Mouse (Mus musculus): Measurements from ENCODE around the gene Nck1.

The Nck1 gene

DNA sequence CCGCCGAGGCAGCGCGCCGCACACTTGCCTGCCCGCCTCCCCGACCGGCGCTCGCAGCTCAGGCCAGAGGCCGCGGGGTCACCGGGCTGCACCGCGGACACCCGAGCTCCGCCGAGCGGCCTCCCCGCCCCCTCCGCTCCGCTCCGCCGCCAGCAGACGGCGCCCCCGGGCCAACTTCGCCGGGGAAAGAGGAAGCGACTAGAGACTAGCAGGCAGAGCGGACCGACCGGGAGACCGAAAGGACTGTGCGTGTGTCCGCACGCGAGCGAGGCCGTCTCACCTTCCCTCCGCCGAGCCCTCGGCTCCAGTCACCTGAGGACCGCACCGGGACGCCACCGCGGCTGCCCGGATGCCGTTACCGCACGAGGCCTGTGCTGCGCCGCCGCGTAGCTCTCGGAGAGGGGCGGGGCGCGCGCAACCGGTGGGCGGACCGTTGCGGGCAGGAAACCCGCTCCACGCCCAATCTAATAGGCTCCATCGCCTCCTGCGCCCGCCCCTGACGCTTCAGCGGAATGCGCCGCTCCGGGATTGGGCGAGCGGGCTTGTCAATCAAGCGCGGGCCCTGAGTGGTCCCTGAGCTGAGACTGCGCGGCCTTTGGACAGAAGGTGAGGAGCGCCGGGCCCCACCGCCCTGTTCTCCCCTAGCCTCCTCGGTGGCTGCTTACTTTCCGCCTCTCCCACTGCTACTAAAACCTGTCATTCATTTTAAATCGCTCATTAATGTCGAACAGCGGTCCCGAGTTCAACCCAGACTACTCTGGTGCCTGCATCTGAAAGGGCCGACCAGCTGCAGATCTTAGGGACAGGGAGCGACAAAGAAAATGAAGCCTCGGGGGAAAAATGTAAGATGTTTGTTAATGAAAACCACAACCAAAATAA, at the start of gene Nck1:
Gene Nck1, minus strand, starts transcription at position 420 of the 879 bp plus-strand sequence.
- DNase-seq = peak; percentile 99

GRCm38 (mm10) chr9:100590462-100590861, 44.5 kb upstream of the Nck1 start:
- no peak for DNase-seq

DNA sequence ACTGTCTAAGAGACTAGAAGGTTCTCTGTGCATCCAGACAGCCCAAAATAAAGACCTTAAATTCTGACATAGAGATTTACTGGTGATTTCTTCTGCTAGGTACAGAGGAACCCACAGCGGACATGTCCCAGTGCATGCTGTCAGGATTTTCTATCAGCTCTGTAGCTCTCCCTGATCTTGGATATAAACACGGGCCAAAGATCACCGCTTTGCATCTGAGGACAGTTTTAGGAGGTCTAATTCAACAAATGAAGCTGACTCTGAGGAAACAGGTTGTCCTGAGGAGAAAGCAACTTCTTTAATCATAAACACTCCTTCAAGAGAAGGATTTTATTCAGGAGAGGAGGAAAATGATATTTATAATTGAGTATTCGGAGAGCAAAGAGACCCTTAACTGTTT, 38.1 kb upstream of the Nck1 start:
- DNase-seq = no peak

GRCm38 (mm10) chr9:100582883-100583575, 37.1 kb upstream of the Nck1 start:
- DNase-seq = peak; percentile 69

GRCm38 (mm10) chr9:100581543-100582492, 35.9 kb upstream of the Nck1 start:
- peak; percentile 81 for DNase-seq

DNA sequence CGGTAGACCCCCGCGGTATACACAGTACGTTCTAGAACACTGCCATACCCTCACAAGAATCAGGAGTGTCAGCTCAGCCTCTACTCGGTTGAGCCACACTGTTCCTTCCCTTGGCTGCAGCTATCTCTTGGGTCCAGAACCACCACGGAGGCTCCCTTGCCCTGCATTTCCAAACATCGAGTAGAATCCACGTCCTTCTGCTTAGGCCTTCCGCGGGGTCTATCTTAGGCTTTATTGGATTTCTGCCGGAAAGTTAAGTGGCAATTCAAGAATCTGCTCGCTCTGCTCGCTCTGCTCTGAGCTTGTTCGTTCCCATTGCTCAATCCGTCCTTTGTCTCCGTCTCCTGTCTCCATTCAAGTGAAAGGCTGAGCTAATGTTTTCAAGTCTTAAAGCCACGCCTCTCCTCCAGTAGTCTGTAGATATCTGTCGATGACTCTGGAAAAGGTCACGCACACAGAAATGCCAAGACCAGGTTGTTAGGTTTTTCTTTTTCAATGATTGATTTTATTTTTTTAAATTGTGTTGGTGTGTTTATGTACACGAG, 34.3 kb upstream of the Nck1 start:
- DNase-seq = no peak

GRCm38 (mm10) chr9:100573942-100574341, 28.0 kb upstream of the Nck1 start:
- DNase-seq = no peak

DNA sequence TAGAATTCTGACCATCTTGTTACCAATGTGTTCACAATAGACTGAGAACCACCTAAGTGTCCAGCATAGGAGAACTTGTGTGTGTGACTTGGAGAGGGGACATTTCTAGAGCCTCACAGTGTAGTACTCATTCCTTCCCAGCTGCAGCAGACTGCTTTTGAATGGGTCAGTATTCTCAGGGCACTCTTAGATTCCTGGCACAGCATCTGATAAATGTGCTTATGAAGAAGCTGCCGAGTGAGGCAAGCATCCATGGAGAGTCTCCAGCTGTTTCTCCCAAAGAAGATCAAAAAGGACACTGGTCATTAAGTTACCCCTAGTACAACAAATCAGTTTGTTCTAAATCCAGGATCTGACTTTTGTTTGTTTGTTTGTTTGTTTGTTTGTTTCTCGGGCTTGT, 27.4 kb upstream of the Nck1 start:
- no peak for DNase-seq

- DNase-seq = no peak
Measured at GRCm38 (mm10) chr9:100571511-100571910, 25.6 kb upstream of the Nck1 start.

GRCm38 (mm10) chr9:100570626-100571233, 24.8 kb upstream of the Nck1 start, which contains the start of gene Slc35g2:
TSS of gene Slc35g2 (minus strand) at chr9:100571090.
- DNase-seq = peak; percentile 37

GRCm38 (mm10) chr9:100569798-100570625, 24.1 kb upstream of the Nck1 start:
- DNase-seq = peak; percentile 39

GRCm38 (mm10) chr9:100560251-100560890, 14.4 kb upstream of the Nck1 start:
- DNase-seq = no peak

- no peak for DNase-seq
Measured at GRCm38 (mm10) chr9:100558991-100559390, 13.1 kb upstream of the Nck1 start.

DNA sequence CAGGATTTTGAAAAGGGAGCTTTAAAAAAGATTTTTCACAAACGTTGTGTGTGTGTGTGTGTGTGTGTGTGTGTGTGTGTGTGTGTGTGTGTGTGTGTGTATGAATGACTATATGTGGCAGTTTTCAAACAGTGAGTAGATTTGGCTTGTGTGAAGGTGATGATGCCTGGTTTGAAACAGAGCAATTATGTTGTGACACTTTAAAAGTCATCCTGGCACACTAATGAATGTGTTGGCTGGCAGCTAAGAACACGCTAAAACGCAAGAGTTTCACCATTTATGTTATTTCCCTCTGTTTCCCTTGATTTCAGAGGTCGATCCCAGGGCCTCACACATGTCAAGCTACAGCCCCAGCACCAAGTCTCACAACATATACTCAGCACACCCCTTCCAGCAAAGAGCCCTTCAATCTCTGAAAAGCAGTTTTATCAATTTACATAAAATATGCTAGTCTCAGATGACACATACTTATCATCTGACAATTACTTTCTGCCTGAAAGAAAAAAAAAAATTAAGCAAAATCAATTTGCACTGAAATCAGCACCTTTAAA, 12.2 kb upstream of the Nck1 start:
- no peak for DNase-seq

DNA sequence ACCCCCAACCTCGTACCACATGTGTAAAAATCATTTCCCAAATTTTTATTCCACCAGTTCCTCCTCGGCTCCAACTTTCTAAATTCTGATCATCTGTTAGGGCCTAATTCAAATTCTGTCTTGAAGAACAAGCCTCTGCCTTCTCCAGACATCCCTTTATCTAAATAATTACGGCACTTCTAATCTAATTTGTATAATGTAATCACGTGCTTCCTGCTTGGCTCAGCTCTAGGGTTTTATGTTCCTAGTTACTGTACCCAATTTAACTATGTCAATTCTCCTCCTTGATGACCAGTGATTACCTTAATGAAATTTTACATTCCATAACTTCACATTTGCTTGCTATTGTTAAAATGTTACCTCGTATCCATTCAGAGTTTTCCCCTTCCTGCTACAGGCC, 9.8 kb upstream of the Nck1 start:
- no peak for DNase-seq

DNA sequence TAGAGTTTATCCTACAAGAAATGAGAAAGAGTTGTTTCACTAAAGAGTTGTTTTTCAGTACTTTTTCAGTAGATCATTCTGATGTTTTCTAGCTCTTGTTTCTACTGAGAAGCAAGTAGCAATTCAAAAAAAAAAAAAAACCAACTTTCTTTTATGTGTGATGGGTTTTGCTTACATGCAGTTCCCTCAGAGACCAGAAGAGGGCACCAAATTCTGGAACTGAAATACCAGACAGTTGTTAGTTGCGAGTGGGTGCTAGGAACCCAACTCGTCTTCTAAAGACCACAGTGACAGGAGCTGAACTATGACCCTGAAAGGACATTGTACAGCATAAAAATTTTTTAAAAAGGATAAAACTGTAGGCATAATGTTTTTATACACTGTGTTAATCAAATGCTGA, 2.4 kb upstream of the Nck1 start:
- no peak for DNase-seq

- DNase-seq = no peak
Measured at GRCm38 (mm10) chr9:100546594-100546910, 618 bp upstream of the Nck1 start.

GRCm38 (mm10) chr9:100544948-100545714, 803 bp downstream of the Nck1 start:
- no peak for DNase-seq

DNA sequence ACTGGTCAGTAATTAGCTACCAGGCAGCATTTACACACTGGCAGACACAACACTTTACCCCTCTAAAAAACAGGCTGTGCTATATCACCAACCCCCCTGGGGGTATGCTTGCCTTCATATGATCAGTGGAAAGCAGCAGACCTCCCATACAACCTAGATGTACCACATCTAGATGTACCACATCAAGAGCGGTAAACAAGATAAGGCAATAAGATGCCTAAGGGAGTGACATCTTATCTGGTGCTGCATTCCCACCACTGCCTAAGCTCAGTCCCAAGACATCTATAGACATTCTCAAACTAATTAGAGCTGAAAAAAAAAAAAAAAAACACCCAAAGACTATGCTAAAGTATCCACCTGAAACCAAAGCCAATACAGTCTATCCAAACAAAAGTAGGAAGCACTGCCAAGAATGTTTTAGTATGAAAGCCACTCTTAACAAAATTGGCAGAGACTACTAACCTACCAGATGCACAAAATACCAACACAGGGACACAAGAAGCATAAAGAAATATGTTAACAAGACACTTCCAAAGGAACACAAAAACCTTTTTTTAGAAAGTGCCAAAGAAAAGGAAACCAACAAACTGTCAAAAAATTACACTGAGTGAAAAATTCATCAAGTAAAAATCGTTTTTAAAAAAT, 10.2 kb downstream of the Nck1 start:
- DNase-seq = no peak

Data from kidney, adult 11 months (tissue).